Mouse (Mus musculus) cerebellum, postnatal 4 days (tissue): ENCODE results near the gene Gm21477.
"Not testable (repeated sequence)": the region's sequence is repeated elsewhere in the genome, so short reads cannot be mapped to it uniquely, and the experiment has no call there.

Experiments
- DNase-seq, 2 experiments: peaks; one replicate each; pipeline ENCODE4 v3.0.0; 2022; ENCODE audit warnings: low spot score in 2 of 2, mixed read lengths in 1 of 2

Gm21477 gene

DNA sequence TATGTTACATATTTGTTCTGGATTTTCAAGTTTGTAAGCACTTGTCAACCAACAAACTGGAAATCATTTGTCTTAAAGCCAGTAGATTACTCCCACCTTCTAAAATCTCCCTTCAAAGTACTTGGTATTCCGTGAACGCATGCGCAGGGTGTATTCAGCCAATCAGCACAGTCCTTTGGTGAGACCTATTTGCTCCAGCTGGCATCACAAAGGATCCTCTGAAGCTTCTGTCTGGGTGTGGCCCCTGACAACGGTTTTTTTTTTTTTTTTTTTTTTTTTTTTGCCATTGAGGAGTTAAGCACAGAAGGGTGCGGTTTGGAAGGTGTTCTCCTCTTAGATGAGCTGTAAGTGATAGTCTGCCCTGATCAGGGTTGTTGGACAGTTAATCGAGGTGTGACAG, at the start of gene Gm21477:
Gene Gm21477 (plus strand): TSS at position 301 of the 400 bp plus-strand sequence.
- not testable (repeated sequence) for DNase-seq
